Mouse (Mus musculus): ENCODE data around the gene Abhd17a. TPM values are rescaled to one million over a fixed set of nuclear protein-coding genes. Genes with fewer than 3 reads are reported as not detected.

Gene Abhd17a
- total and polyA plus RNA-seq, 2 experiments from 2014 or later, result 88.2 to 194 TPM

- H3K9me3 ChIP-seq (replicated peaks; ENCODE audit: control insufficient read depth, low read length), result no peaks in the 10 kb centered on the region
- peak overlapping the region; percentile 30; the same call in 1 of the 2 replicates for H3K9ac ChIP-seq (replicated peaks; ENCODE audit: low read depth, low read length)
- 88% methylated on average over 43 of the region's 51 CpGs for WGBS
- ATAC-seq (ENCODE audit: insufficient read depth, low read depth) (no peak), DNase-seq (ENCODE audit: low spot score) (no peak)
- no peak for TF ChIP-seq CTCF (IDR thresholded peaks at IDR 0.05; ENCODE audit: low read depth)
- no peak for TF ChIP-seq EP300 (IDR thresholded peaks at IDR 0.05; ENCODE audit: low read depth)
- peak overlapping the region; percentile 46 for H3K4me2 ChIP-seq (ENCODE audit: low read depth, low read length)
- H3K36me3 ChIP-seq (replicated peaks; ENCODE audit: control insufficient read depth, insufficient read depth, low read length), result peaks cover 5% of the 10 kb centered on the region
- H3K4me1 ChIP-seq (ENCODE audit: control insufficient read depth, insufficient read depth), result peaks cover 24% of the 10 kb centered on the region
- H3K27ac ChIP-seq (ENCODE audit: low read depth), result peak overlapping the region; percentile 81
- H3K4me3 ChIP-seq (ENCODE audit: low read depth, low read length), result peak overlapping the region; percentile 23
- H3K27me3 ChIP-seq (ENCODE audit: control insufficient read depth, insufficient read depth, low read length), result no peaks in the 10 kb centered on the region
Measured at GRCm38 (mm10) chr10:80586407-80587304, 3.5 kb downstream of the Abhd17a start.

- no peaks in the 10 kb centered on the region for H3K27me3 ChIP-seq (ENCODE audit: control insufficient read depth, insufficient read depth, low read length)
- TF ChIP-seq EP300 (IDR thresholded peaks at IDR 0.05; ENCODE audit: low read depth) (no peak), CTCF (IDR thresholded peaks at IDR 0.05; ENCODE audit: low read depth) (no peak)
- no peak for DNase-seq (ENCODE audit: low spot score)
- H3K4me2 ChIP-seq (ENCODE audit: low read depth, low read length), result peak overlapping the region; percentile 46
- ATAC-seq (ENCODE audit: insufficient read depth, low read depth), result no peak
- H3K9ac ChIP-seq (replicated peaks; ENCODE audit: low read depth, low read length), result no peak overlapping the region
- no peak overlapping the region for H3K27ac ChIP-seq (ENCODE audit: low read depth)
- no peaks in the 10 kb centered on the region for H3K9me3 ChIP-seq (replicated peaks; ENCODE audit: control insufficient read depth, low read length)
- no peak overlapping the region for H3K4me3 ChIP-seq (ENCODE audit: low read depth, low read length)
- peaks cover 5% of the 10 kb centered on the region for H3K36me3 ChIP-seq (replicated peaks; ENCODE audit: control insufficient read depth, insufficient read depth, low read length)
- H3K4me1 ChIP-seq (ENCODE audit: control insufficient read depth, insufficient read depth), result peaks cover 24% of the 10 kb centered on the region
- 85% methylated on average over 8 of the region's 8 CpGs for WGBS
Measured at GRCm38 (mm10) chr10:80585581-80585980, 4.6 kb downstream of the Abhd17a start.

- Histone ChIP-seq H3K27ac (ENCODE audit: low read depth) (peak overlapping the region; percentile 30; the same call in 1 of the 2 replicates), H3K4me3 (ENCODE audit: low read depth, low read length) (no peak overlapping the region), H3K4me2 (ENCODE audit: low read depth, low read length) (peak overlapping the region; percentile 46)
Measured at GRCm38 (mm10) chr10:80584642-80585552, 5.2 kb downstream of the Abhd17a start.

GRCm38 (mm10) chr10:80584045-80584488 is 6.1 kb downstream of the Abhd17a start:
- DNase-seq (ENCODE audit: low spot score), result no peak
- Histone ChIP-seq H3K36me3 (replicated peaks; ENCODE audit: control insufficient read depth, insufficient read depth, low read length) (peaks cover 5% of the 10 kb centered on the region), H3K27me3 (ENCODE audit: control insufficient read depth, insufficient read depth, low read length) (no peaks in the 10 kb centered on the region), H3K4me1 (ENCODE audit: control insufficient read depth, insufficient read depth) (peaks cover 18% of the 10 kb centered on the region), H3K27ac (ENCODE audit: low read depth) (0 out of 2 replicates have a peak overlapping the region, but pooled peaks have one; percentile 30), H3K9me3 (replicated peaks; ENCODE audit: control insufficient read depth, low read length) (no peaks in the 10 kb centered on the region), H3K4me3 (ENCODE audit: low read depth, low read length) (no peak overlapping the region), H3K4me2 (ENCODE audit: low read depth, low read length) (no peak overlapping the region), H3K9ac (replicated peaks; ENCODE audit: low read depth, low read length) (0 out of 2 replicates have a peak overlapping the region, but pooled peaks have one; percentile 10)
- ATAC-seq (ENCODE audit: insufficient read depth, low read depth), result no peak
- TF ChIP-seq CTCF (IDR thresholded peaks at IDR 0.05; ENCODE audit: low read depth) (no peak), EP300 (IDR thresholded peaks at IDR 0.05; ENCODE audit: low read depth) (no peak)
- 41% methylated on average over 12 of the region's 12 CpGs for WGBS

More at GRCm38 (mm10) chr10:80584642-80585552, 5.2 kb downstream of the Abhd17a start:
- ATAC-seq (ENCODE audit: insufficient read depth, low read depth) (no peak), DNase-seq (ENCODE audit: low spot score) (no peak)
- Histone ChIP-seq H3K9ac (replicated peaks; ENCODE audit: low read depth, low read length) (0 out of 2 replicates have a peak overlapping the region, but pooled peaks have one; percentile 10), H3K4me1 (ENCODE audit: control insufficient read depth, insufficient read depth) (peaks cover 24% of the 10 kb centered on the region), H3K27me3 (ENCODE audit: control insufficient read depth, insufficient read depth, low read length) (no peaks in the 10 kb centered on the region), H3K36me3 (replicated peaks; ENCODE audit: control insufficient read depth, insufficient read depth, low read length) (peaks cover 5% of the 10 kb centered on the region), H3K9me3 (replicated peaks; ENCODE audit: control insufficient read depth, low read length) (no peaks in the 10 kb centered on the region)
- 60% methylated on average over 12 of the region's 12 CpGs for WGBS
- TF ChIP-seq CTCF (IDR thresholded peaks at IDR 0.05; ENCODE audit: low read depth) (no peak), EP300 (IDR thresholded peaks at IDR 0.05; ENCODE audit: low read depth) (no peak)

GRCm38 (mm10) chr10:80583047-80583446 is 7.1 kb downstream of the Abhd17a start:
- DNase-seq (ENCODE audit: low spot score) (no peak), ATAC-seq (ENCODE audit: insufficient read depth, low read depth) (no peak)
- Histone ChIP-seq H3K36me3 (replicated peaks; ENCODE audit: control insufficient read depth, insufficient read depth, low read length) (peaks cover 5% of the 10 kb centered on the region), H3K4me3 (ENCODE audit: low read depth, low read length) (no peak overlapping the region), H3K27me3 (ENCODE audit: control insufficient read depth, insufficient read depth, low read length) (no peaks in the 10 kb centered on the region), H3K4me2 (ENCODE audit: low read depth, low read length) (no peak overlapping the region), H3K27ac (ENCODE audit: low read depth) (no peak overlapping the region), H3K4me1 (ENCODE audit: control insufficient read depth, insufficient read depth) (0 out of 2 replicates have a peak, but pooled peaks cover 8% of the 10 kb centered on the region), H3K9ac (replicated peaks; ENCODE audit: low read depth, low read length) (no peak overlapping the region), H3K9me3 (replicated peaks; ENCODE audit: control insufficient read depth, low read length) (no peaks in the 10 kb centered on the region)
- no peak for TF ChIP-seq CTCF (IDR thresholded peaks at IDR 0.05; ENCODE audit: low read depth)
- no peak for TF ChIP-seq EP300 (IDR thresholded peaks at IDR 0.05; ENCODE audit: low read depth)
- WGBS, result 83% methylated on average over 5 of the region's 5 CpGs
